Mouse (Mus musculus) c-Kit-positive CD71-negative TER-119-negative erythroid progenitor cells, embryonic 14.5 days (primary cell): ENCODE results near the gene Dnajb5.
A peak's percentile ranks its signal among the peaks of the same experiment; 100 is the strongest.

Source experiments
- DNase-seq: peaks from one replicate; pipeline ENCODE4 v3.0.0-alpha.2; 2013; ENCODE audit warnings: low read depth

Gene Dnajb5

DNA sequence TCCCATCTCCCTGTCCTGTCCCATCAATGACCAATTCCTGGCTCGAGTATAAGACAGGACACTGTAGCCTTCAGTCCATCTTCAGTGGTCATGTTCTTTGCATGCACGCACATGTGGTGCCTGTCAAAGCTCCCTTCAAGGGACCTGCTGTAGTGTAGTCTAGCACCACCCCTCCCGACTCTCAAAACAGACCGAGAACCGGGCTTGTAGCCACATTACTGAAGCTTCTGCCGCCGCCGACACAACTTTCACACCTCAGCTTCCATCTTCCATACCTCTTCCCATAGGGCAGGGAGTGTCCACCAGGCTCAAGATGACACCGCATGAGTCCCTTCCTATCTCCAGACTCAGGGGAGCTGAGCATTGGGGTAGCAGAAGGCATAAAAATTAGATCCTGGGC is 5.4 kb upstream of the Dnajb5 start:
- no peak for DNase-seq

DNA sequence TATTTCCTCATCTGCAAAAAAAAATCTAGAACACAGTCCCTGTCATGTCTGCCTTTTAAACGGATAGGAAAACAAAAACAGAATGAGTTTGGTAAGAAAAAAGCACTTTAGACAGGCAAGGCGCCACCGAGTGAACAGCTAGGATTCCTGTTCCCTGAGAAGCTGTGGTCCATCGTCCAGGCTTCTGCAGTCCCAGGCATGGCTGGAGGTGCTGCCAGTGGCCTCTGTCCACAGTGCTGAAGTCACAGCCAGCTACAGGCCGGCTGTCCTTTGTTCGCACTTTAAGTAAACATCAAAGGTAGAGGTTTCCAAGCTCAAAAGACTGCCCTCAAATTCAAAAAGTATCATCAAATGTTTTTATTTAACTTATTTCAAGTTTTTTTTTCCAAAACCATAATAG is 4.6 kb upstream of the Dnajb5 start:
- DNase-seq, result no peak

DNA sequence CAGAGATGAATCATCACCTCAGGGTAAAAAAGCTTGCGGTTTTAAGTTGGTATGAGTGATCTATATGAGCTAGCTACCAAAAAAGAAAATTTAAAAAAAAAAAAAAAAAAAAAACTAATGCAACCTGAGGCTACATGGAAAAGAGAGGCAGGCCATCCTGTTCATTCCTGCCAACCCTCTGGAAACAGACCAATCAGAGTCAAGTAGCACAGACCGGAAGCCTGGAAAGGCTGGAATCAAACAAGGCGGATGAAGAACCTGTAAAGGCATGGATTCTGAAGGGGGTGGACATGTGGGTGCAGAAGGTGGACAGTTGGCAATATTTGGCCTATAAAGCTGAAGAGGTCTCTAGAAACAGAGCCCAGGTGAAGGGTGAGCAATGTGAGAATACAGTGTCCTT is 4.2 kb upstream of the Dnajb5 start:
- DNase-seq, result no peak

DNA sequence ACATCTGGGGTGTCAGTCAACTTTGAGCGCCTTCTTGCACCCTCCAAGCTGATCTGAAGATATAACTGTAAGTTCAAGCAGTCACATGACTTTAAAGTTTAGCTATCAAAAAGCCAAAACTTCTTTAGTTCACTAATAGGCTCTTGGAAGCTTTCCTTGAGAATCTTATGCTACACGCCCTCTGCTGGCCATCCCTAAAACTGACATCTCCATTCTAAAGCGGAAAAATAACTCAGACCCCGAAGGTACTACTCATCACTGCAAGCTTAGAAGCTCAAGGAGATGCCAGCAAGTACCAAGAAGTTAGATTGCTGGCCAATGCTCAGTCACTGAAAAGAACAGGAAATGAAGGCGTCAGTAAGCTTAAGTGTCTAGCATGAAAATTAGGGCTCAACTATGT is 3.7 kb upstream of the Dnajb5 start:
- no peak for DNase-seq

DNA sequence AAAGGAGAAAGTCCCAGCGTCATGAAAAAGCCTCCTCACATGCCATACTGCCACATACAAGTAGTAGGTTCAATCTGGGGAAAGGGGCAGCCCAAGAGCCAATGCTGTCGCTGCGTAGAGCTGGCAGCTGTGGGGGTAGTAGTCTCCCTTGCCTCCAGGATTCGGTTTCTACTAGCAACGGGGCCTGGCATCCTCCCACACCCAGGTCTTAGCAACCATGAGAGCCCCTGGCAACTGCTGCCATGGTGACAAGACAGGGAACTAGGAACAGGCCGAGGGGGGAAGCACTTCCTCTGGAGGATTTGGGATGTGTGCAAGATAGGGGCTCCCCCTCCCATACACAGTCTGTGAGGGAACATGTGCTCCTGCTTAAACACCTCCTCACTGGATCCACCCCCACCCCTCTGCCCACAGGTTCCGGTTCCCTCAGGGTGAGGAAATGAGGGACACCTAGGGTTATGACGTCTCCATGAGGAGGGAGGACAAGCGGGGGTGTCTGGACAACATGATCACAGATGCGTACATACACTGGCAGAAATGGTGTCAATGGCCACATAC is 2.8 kb upstream of the Dnajb5 start:
- no peak for DNase-seq

DNA sequence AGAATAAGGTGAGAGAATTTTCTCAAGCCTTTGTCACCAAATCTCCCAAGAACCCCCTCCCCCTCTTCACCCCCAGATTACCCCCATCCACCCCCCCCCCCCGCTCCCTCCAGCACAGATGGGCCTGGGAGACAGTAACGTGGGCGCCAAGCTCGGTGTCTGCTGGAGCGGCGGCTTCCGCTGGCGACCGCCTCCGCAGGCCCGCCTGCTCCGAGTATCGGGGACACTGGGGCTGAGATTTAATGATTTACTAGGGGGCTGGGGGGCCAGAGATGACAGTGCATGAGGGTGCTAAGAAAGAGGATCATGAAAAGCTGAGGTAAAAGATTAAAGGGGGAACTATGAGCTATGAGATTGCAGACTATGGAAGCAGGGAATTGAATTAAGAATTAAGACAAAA is 1.1 kb upstream of the Dnajb5 start:
- DNase-seq, result no peak

DNA sequence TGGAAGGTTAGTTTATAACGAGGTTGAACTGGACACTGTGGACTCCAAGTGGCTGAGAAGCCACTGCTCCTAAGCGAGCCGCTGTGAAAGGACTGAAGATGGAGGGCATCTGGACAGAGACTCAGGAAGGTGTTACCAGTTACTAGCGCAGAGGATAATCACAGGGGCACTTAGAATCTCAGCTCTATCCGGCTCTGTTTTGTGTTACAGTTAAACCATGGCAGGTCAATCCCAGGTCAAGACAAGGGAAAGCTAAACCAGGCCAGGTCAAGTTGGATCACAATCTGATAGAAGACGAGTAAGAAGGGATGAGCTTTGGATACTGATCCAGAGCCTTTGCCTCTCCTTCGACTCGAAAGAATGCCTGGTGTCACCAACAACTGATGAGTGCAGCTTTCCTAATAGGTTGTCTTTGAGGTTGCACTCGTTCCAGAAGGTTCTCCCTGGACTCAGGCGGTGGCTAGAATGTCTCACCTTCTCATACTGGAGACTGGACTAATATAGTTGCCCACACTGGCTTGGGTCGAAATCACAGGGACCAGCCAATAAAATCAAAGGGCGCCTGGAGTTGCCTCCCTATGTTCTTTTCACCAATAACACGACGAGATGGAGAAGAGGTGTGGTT is 451 bp upstream of the Dnajb5 start:
- no peak for DNase-seq

DNA sequence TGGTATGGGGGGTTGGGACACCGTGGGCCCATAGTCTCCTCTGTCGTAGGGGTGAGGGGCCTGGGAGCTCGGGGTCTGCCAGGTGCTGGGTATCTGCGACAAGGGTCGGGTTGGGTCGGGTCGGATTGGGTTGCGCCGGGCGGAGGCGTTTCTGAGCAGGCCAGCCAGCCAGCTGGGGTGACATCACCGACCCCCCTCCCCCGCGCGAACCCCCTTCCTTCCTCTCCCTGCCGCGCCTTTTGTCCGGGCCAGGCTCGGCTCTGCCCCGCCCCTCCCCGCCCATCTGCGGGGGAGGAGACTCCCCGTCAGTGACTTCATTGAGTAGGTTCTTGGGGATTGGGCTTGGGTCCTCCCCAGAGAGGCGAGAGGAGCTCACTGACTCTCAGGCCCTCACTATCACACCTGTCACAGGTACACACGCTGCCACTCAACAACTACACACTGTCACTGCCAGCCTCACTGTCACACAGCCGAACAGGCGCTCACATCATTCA is 498 bp downstream of the Dnajb5 start:
- DNase-seq, result peak; percentile 79

DNA sequence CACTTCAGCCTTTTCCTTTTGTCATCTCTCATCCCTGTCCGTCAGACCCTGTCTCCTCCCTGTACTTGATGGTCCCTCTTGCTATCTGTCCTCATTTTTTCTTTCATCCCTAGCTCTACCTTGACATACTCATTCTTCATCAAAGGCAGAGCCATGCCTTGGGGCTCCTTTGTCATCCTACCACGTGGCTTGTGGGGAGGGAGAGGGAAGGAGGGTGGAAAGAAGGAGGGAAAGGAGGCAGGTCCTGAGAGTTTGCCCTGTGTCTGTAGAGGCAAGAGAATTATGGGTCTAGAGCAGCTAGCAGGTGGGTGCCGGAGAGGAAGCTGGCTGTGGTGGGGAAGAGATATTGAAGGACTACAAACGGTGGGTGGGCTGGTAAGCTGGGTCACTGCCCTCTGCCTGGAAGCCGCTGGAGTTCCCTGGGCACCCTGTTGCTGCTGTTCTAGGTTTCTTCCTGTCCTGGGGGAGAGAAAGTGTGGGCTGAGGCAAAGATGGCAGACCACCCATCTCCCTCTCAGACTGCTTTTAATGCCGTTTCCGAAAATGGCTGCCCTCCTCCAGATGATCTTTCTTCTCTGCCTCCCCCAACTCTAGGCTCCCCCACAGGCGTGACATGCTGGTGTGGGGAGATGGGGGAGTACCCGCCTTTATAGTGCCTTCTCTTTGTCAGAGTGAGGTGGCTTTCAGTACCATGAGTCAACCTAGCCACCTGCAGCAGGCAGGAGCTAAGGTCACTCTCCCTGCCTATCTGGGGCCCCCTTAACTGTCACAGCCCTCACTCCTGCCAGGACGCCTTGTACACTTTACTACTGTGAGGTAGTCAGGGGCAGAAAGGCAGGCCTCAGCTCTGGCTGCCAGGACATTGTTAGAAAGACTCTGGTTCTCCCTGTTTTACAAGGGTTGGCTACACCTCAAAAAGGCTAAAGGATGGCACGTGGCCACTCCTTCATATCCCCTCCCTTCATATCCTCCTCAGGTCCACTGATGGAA is 1.9 kb downstream of the Dnajb5 start:
- DNase-seq, result no peak

DNA sequence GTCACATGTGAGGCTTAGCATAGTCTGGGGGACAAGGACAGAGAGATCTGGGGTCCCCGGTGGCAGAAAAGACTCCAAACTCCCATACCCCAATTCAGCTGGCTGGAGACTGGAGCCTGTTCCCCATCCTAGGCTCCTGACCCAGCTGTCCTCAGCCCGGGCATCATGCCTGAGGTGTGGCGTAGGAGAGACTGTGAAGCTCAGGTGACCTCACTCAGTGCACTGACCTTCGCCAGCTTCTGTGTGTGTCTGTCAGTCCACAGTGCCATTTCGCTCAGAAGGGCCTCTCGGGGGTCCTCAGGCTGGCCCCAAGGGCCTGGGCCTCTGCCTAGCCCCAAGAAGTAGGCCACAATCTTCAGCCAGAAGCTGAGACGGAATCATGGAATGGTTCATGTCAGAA is 2.9 kb downstream of the Dnajb5 start:
- DNase-seq, result no peak

DNA sequence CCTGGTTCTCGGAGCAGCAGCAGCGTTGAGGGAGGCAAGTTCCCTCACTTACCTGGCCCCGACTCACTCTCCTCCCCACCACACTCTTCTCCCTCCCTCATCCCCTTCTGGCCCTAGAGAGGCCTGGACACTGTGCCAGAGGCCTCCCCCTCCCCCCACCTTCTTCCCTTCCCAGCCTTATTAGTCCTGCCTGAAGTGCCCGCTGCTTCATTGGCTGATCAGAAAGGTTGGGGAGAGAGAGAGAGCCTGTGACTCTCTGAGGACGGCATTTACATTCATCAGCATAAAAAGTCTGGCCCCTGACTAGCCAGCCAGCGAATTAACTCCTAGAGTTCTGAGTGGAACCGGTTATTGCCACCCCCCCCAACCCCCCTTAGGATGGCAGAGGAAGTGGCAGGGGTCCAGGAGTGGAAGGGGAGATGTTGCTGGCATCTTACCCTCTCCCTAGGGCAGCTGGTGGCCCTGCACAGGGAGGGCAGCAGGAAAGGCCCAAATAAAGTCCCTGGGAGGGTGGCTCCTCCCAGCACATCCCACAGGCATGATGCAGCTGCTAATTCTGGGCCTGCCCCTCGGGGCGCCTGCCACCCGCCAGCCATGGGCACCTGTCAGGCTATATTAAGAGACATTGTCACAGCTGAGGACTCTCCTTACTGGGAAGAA is 4.0 kb downstream of the Dnajb5 start:
- no peak for DNase-seq

DNA sequence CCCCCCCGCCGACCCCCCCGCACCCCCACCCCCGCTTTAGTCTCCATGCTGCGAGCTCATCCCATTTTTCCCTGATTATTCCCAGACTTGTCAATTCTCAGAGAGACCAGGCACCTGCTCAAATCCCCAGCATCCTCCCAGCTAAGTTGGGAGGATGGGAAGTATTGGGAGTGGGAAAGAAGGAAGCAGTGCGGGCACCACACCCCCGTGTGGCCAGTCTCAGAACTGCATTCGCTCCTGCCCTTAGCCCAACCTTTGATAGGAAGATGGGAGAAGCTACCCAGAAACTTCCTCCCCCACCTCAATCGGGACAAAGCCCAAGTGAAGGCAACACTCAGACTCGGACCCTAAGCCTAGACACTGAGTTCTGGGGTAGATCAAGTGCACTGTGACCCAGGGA is 4.7 kb downstream of the Dnajb5 start:
- no peak for DNase-seq

DNA sequence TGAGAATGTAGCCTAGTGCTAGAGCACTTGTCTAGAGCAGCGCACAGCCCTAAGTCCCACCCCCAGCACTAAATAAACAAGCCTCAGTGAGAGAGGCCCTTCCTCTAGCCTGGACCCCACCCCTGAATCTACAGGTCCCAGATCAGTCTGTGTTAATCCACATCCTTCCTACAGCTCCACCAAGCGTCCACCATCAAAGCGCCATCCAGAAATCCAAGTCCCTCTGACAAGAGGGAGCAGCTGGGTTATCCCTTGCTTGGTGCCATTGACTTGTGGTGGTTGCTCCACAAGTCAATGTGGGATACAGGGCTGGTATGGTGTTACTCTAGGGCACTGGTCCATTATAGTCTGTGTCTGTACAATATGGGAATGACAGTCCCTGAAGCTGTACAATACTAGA is 5.6 kb downstream of the Dnajb5 start:
- DNase-seq, result no peak

DNA sequence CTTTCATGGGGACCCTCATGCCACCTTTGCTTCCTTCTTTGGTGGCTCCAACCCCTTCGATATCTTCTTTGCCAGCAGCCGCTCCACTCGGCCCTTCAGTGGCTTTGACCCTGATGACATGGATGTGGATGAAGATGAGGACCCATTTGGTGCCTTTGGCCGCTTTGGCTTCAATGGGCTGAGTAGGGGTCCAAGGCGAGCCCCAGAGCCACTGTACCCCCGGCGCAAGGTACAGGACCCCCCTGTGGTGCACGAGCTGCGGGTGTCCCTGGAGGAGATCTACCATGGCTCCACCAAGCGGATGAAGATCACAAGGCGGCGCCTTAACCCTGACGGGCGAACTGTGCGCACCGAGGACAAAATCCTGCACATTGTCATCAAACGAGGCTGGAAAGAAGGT is 7.0 kb downstream of the Dnajb5 start:
- DNase-seq, result no peak

DNA sequence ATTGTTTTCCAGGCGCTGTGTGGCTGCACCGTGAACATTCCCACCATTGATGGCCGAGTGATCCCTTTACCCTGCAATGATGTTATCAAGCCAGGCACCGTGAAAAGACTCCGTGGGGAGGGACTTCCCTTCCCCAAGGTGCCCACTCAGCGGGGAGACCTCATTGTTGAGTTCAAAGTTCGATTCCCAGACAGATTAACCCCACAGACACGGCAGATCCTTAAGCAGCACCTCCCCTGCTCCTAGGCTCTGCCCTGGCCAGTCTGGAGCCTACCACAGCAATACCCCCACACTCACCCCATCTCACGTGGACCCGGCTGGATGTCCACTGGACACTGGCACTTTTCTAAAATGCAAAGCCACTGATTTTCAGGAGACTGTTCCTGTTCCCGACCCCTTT is 7.7 kb downstream of the Dnajb5 start:
- no peak for DNase-seq

DNA sequence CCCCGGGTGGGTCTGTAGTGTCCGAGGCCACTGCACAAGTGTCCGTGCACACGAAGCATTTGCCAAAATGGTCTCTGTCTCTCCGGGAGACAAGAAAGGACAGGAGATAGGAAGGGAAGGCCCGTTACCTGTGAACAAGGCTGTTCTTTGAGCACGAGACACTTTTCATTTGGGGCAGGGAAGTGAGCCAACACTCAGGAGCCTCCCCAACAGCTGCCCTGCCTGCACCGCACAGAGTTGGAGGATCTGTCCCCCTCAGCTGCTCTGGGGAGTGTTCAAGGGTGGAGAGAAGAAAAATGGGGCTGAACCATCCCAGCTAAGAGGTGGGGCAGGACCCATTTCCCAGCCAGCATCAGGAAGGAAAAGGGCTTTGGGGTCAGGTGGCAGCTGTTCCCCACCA is 8.4 kb downstream of the Dnajb5 start:
- no peak for DNase-seq

DNA sequence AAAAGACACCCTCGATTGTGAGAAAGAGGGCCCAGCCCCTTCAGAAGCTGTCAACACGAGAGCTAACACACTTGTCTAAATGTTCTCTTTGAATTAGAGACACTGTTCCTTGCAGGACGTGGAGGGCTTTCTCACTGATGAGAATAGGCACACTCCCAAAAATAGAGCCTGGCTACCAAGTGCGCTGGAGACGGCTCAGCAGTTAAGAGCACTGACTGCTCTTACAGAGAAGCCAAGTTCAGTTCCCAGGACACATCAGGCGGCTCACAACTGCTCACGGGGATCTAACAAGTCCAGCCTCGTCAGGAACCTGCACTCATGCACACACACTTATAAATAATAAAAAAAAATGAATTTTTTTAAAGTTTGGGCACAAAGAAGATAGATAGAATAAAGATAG is 9.3 kb downstream of the Dnajb5 start:
- no peak for DNase-seq

DNA sequence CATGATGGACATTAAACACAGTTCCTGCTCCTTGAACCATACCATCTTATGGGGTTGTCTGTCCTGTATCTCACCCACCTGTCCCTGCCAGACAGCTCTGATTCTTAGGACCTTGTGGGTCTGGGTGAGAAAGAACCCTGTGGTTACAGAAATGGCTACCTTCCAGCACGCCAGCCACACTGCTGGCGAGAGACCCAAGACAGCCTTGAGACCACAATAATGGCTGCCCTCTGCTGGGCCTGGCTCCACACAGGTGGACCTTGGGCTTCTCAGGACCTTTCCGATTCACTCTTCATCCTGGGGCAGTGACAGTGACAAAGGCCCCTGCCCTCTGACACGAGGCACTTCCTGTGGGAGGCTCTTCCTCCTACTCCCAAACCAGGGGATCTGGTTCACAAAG is 9.8 kb downstream of the Dnajb5 start:
- DNase-seq, result no peak

DNA sequence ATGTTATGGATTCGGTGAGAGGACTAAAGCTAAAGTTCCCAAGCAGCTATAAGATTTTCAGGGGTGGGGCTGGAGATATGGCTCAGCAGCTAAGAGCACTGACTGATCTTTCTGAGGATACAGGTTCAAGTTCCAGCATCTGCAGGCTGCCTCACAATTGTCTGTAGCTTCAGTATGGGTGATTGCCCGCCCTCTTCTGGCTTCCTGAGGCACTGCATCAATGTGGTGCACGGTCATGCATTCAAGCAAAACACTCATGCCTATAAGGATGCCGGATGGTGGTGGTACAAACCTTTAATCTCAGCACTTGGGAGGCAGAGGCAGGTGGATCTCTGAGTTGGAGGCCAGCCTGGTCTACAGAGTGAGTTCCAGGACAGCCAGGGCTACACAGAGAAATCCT is 12.0 kb downstream of the Dnajb5 start:
- no peak for DNase-seq

DNA sequence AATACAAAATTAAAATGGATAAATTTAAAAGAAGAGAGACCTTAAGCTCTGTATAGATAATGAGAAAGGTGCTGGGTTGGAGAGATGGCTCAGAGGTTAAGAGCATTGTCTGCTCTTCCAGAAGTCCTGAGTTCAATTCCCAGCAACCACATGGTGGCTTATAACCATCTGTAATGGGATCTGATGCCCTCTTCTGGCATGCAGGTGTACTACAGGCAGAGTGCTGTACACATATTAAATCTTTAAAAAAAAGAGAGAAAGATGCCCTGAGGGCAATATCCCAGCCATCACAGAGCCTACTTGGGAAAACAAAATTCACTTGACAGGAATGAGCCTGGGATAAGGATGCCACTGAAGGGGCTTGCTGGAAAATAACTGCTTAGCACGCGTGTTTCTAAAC is 13.9 kb downstream of the Dnajb5 start:
- no peak for DNase-seq

DNA sequence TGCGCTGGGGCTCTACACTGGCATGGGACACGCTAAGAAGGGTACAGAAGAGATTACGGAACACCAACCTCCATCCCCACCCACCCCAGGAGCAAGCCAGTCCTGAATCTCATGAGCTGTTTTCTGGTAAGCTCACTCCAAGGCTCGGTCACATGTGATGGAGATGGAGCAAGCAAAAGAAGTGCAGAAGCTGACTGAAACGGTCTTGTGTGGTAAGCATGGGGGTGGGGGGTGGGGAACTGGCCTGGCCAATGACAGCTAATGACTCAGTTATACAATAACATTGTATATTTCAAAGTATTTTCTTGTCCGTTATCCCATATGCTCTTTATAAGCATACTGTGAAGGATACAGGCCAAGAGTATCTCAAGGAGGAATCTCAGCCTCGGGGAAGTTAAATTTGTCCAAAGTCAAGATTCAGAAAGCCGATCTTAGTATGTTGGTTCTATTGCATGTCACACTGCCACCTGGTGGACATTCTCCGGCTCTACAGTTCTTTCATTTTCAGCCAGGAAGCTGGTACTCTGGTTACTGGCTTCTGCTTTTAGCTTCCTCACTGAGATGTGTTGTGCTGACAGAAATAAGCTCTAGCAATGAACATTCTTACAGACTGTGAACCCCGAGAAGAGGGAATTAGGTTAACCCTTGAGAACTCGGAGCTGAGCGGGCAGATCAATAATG is 15.6 kb downstream of the Dnajb5 start:
- DNase-seq, result peak; percentile 79

DNA sequence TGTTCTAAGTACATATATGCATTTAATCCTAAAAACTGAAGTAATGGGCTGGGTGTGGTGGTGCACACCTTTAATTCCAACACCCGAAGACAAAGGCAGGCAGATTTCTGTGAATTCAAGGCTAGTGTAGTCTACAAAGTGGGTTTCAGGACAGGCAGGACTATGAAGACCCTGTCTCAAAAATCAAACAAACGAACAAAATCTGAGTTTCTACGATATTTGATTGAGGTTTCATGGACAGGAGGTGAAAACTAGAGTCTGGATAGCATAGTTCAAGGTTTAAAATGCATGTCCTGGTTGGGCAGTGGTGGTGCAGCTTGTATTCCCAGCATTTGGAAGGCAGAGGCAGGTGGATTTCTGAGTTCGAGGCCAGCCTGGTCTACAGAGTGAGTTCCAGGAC is 19.7 kb downstream of the Dnajb5 start, which contains the start of gene 1700022I11Rik:
TSS of gene 1700022I11Rik (plus strand) at position 301 of the 400 bp plus-strand sequence.
- DNase-seq, result no peak
